Mouse (Mus musculus) MEL (cell line): ENCODE measurements around the gene Gm20708. TPM values are rescaled to one million over a fixed set of nuclear protein-coding genes. Genes with fewer than 3 reads are reported as not detected.

Experiments used
- DNase-seq: peaks from one replicate; pipeline ENCODE4 v3.0.0; 2011; ENCODE audit warnings: low read depth, low spot score
- H3K27ac ChIP-seq: 2 replicates; pipeline ENCODE4 v1.5.1; 2012; ENCODE audit warnings: low read depth, mild to moderate bottlenecking, control low read depth, low read length, moderate library complexity; ENCODE audit not compliant: control insufficient read depth
- H3K27me3 ChIP-seq, 2 experiments: fragments of 150-350 bp in 1 of 2; sonication (generic) in 1 of 2; 2 replicates each; pipeline ENCODE4 v1.6.1; 2012; ENCODE audit warnings: low read length in 2 of 2, mild to moderate bottlenecking in 2 of 2, improper control_type of control experiment in 1 of 2, moderate library complexity in 1 of 2; ENCODE audit not compliant: insufficient read depth in 2 of 2, control insufficient read depth in 1 of 2
- H3K36me3 ChIP-seq, 2 experiments: 2 replicates each; pipeline ENCODE4 v1.6.1; 2012 to 2014; ENCODE audit warnings: low read length in 2 of 2, improper control_type of control experiment in 1 of 2, inconsistent platforms in 1 of 2, mild to moderate bottlenecking in 1 of 2; ENCODE audit not compliant: insufficient read depth in 2 of 2, control insufficient read depth in 1 of 2
- H3K4me1 ChIP-seq, 2 experiments: fragments of 150-350 bp in 1 of 2; sonication (generic) in 1 of 2; 2 replicates each; pipeline ENCODE4 v1.6.1; 2012; ENCODE audit warnings: low read length in 2 of 2, improper control_type of control experiment in 1 of 2, mild to moderate bottlenecking in 1 of 2; ENCODE audit not compliant: insufficient read depth in 2 of 2, control insufficient read depth in 1 of 2
- H3K4me3 ChIP-seq, 2 experiments: fragments of 150-350 bp in 1 of 2; sonication (generic) in 1 of 2; 2 replicates each; pipeline ENCODE4 v1.5.1; 2012; ENCODE audit warnings: low read depth in 2 of 2, low read length in 2 of 2, mild to moderate bottlenecking in 2 of 2, moderate library complexity in 2 of 2, control low read depth in 1 of 2, improper control_type of control experiment in 1 of 2; ENCODE audit not compliant: control insufficient read depth in 1 of 2, insufficient read depth in 1 of 2
- H3K79me2 ChIP-seq: 2 replicates; pipeline ENCODE4 v1.6.1; 2012; ENCODE audit warnings: mild to moderate bottlenecking, low read length, moderate library complexity; ENCODE audit not compliant: control insufficient read depth, poor library complexity, insufficient read depth
- H3K9ac ChIP-seq: 2 replicates; pipeline ENCODE4 v1.6.1; 2012; ENCODE audit warnings: low read depth, mild to moderate bottlenecking, control low read depth, low read length, moderate library complexity; ENCODE audit not compliant: control insufficient read depth, poor library complexity, severe bottlenecking
- H3K9me3 ChIP-seq: fragments of 150-350 bp; sonication (generic); replicated peaks from 2 replicates; pipeline ENCODE4 v1.6.1; 2012; ENCODE audit warnings: mild to moderate bottlenecking, low read length, improper control_type of control experiment, moderate library complexity; ENCODE audit not compliant: insufficient read depth
- BHLHE40 ChIP-seq: IDR thresholded peaks from 2 replicates; pipeline ENCODE4 v1.6.1; 2012; ENCODE audit warnings: low read depth, mild to moderate bottlenecking, inconsistent platforms, low read length, improper control_type of control experiment, borderline replicate concordance
- CHD1 ChIP-seq: IDR thresholded peaks from 2 replicates; pipeline ENCODE4 v1.6.1; 2012; ENCODE audit warnings: low read depth, mild to moderate bottlenecking, inconsistent platforms, low read length, improper control_type of control experiment
- CTCF ChIP-seq, 3 experiments: IDR thresholded peaks in 2 of 3; conservative IDR thresholded peaks in 1 of 3; 2 replicates each; pipeline ENCODE4 v1.5.1; 2011 to 2012; ENCODE audit warnings: low read length in 3 of 3, low read depth in 2 of 3, mild to moderate bottlenecking in 2 of 3, improper control_type of control experiment in 1 of 3, inconsistent platforms in 1 of 3, mixed read lengths in 1 of 3, moderate library complexity in 1 of 3; ENCODE audit not compliant: control insufficient read depth in 1 of 3, insufficient read depth in 1 of 3, poor library complexity in 1 of 3, severe bottlenecking in 1 of 3
- E2F4 ChIP-seq: IDR thresholded peaks from 2 replicates; pipeline ENCODE4 v1.6.1; 2011; ENCODE audit warnings: low read depth, low read length, improper control_type of control experiment, borderline replicate concordance
- EP300 ChIP-seq, 2 experiments: IDR thresholded peaks; 2 replicates each; pipeline ENCODE4 v1.6.1; 2011; ENCODE audit warnings: improper control_type of control experiment in 2 of 2, low read length in 2 of 2, low read depth in 1 of 2, mild to moderate bottlenecking in 1 of 2
- ETS1 ChIP-seq: IDR thresholded peaks from 2 replicates; pipeline ENCODE4 v1.6.1; 2012; ENCODE audit warnings: low read depth, mild to moderate bottlenecking, inconsistent platforms, low read length, improper control_type of control experiment, moderate library complexity
- GATA1 ChIP-seq: IDR thresholded peaks from 2 replicates; pipeline ENCODE4 v1.6.1; 2011; ENCODE audit warnings: low read depth, low read length, improper control_type of control experiment
- HCFC1 ChIP-seq: IDR thresholded peaks from 2 replicates; pipeline ENCODE4 v1.6.1; 2012; ENCODE audit warnings: low read depth, mild to moderate bottlenecking, inconsistent platforms, low read length, improper control_type of control experiment, moderate library complexity
- JUND ChIP-seq: IDR thresholded peaks from 2 replicates; pipeline ENCODE4 v1.6.1; 2011; ENCODE audit warnings: low read depth, mild to moderate bottlenecking, improper control_type of control experiment, low read length
- MAX ChIP-seq: IDR thresholded peaks from 2 replicates; pipeline ENCODE4 v1.6.1; 2011; ENCODE audit warnings: low read length, improper control_type of control experiment
- MXI1 ChIP-seq: IDR thresholded peaks from 2 replicates; pipeline ENCODE4 v1.6.1; 2011; ENCODE audit warnings: mild to moderate bottlenecking, low read depth, low read length, improper control_type of control experiment
- NELFE ChIP-seq: IDR thresholded peaks from 2 replicates; pipeline ENCODE4 v1.6.1; 2011; ENCODE audit warnings: low read depth, low read length, improper control_type of control experiment
- NRF1 ChIP-seq: IDR thresholded peaks from 2 replicates; pipeline ENCODE4 v1.6.1; 2014; ENCODE audit warnings: low read depth, mild to moderate bottlenecking, inconsistent platforms, low read length, improper control_type of control experiment, moderate library complexity; ENCODE audit not compliant: poor library complexity, insufficient read depth, severe bottlenecking
- POLR2AphosphoS2 ChIP-seq: IDR thresholded peaks from 2 replicates; pipeline ENCODE4 v1.6.1; 2011; ENCODE audit warnings: low read length, improper control_type of control experiment
- RAD21 ChIP-seq: IDR thresholded peaks from 2 replicates; pipeline ENCODE4 v1.6.1; 2011; ENCODE audit warnings: mild to moderate bottlenecking, low read depth, low read length, improper control_type of control experiment
- TAL1 ChIP-seq: IDR thresholded peaks from 2 replicates; pipeline ENCODE4 v1.6.1; 2012; ENCODE audit warnings: mild to moderate bottlenecking, inconsistent platforms, low read length, moderate library complexity, mixed read lengths
- TCF12 ChIP-seq: IDR thresholded peaks from 2 replicates; pipeline ENCODE4 v1.6.1; 2014; ENCODE audit warnings: low read depth, mild to moderate bottlenecking, inconsistent platforms, low read length, improper control_type of control experiment, moderate library complexity
- USF2 ChIP-seq, 2 experiments: IDR thresholded peaks; 2 replicates each; pipeline ENCODE4 v1.6.1; 2011 to 2012; ENCODE audit warnings: improper control_type of control experiment in 2 of 2, low read length in 2 of 2, borderline replicate concordance in 1 of 2, inconsistent platforms in 1 of 2, low read depth in 1 of 2, mild to moderate bottlenecking in 1 of 2; ENCODE audit not compliant: insufficient read depth in 1 of 2
- ZC3H11A ChIP-seq: IDR thresholded peaks from 2 replicates; pipeline ENCODE4 v1.6.1; 2012; ENCODE audit warnings: low read depth, mild to moderate bottlenecking, inconsistent platforms, low read length, improper control_type of control experiment
- ZKSCAN1 ChIP-seq: IDR thresholded peaks from 2 replicates; pipeline ENCODE4 v1.6.1; 2012; ENCODE audit warnings: low read depth, mild to moderate bottlenecking, inconsistent platforms, low read length, improper control_type of control experiment, moderate library complexity
- polyA plus RNA-seq, 2 experiments: library from polyadenylated mRNA; stranded (reverse) in 1 of 2; unstranded in 1 of 2; fragments of >175 nt in 1 of 2; fragments of >200 nt in 1 of 2; gene quantifications; 2 replicates each; pipeline versions ENCODE4 v1.2.1 to v1.2.4; 2012; ENCODE audit warnings: low replicate concordance in 2 of 2, low read depth in 1 of 2; ENCODE audit not compliant: insufficient read length in 2 of 2, insufficient read depth in 1 of 2, missing spikeins in 1 of 2
- total RNA-seq: library from RNA; depleted of rRNA; stranded (reverse); fragments of 300-350 nt; gene quantifications from 2 replicates; pipeline ENCODE4 v1.2.3, GENCODE M21; 2012

Gene Gm20708
- total and polyA plus RNA-seq, 3 experiments, result 0.70 to 0.85 TPM; not detected in 1

DNA sequence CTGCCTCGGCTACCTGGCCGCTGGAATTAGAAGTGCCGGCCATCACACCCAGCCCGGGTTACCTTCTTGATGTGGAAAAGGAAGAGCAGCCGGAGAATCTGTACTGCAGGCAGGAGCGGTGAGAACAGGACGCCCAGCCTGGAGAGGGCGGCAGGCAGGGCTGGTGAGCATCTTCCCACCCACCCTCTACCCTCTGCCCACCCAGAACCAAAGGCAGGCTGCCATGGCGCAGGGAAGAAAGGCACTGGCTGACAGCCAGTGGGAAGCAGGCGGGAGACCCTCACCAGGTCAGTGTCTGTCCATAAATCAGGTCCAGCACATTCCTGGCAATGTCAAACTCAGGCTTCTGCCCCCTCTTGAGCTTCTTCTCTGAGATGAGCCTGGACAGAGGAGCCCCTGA lies 39.1 kb upstream of the Gm20708 start:
- Histone ChIP-seq H3K4me3 (no peak overlapping the region), H3K79me2 (no peaks in the 10 kb centered on the region), H3K9ac (no peak overlapping the region), H3K27me3 (no peaks in the 10 kb centered on the region), H3K27ac (no peak overlapping the region), H3K9me3 (no peaks in the 10 kb centered on the region), H3K36me3 (no peaks in the 10 kb centered on the region; a peak in 2 of 4 replicates), H3K4me1 (no peaks in the 10 kb centered on the region)
- no peak for DNase-seq
- TF ChIP-seq CTCF (IDR thresholded peaks at IDR 0.05 in 2 of 3, conservative IDR thresholded peaks at IDR 0.05 in 1 of 3; ENCODE audit: control insufficient read depth in 1 of 3, insufficient read depth in 1 of 3, low read depth in 2 of 3, low read length in 3 of 3, poor library complexity in 1 of 3, severe bottlenecking in 1 of 3) (no peak), POLR2AphosphoS2 (no peak), ZKSCAN1 (no peak), NRF1 (no peak), MXI1 (no peak), USF2 (IDR thresholded peaks at IDR 0.05; ENCODE audit: borderline replicate concordance in 1 of 2, insufficient read depth in 1 of 2, low read depth in 1 of 2, low read length in 2 of 2) (no peak), MAX (no peak), E2F4 (no peak), HCFC1 (no peak), ZC3H11A (no peak), NELFE (no peak), RAD21 (no peak)

DNA sequence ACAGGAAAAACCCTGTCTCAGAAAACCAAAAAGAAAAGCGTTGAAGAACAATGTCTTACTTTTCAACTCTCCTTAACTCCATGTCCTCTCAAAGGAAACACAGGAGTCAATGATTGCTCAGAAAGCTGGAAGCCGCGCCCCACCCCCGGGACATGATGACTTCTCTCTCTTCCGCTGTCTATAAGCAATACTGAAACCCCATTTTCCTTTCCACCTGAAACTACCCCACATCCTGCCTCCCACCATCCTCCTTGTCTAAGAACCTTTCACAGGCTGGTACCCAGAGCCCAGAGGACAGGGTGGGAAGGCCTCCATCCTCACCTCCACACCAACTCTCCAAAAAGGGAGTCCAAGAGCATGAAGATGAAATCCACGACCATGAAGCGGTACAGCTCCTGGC lies 37.1 kb upstream of the Gm20708 start:
- H3K79me2 ChIP-seq, result no peaks in the 10 kb centered on the region
- H3K4me3 ChIP-seq, result no peak overlapping the region
- no peak for DNase-seq
- no peaks in the 10 kb centered on the region for H3K27me3 ChIP-seq
- TF ChIP-seq TAL1, result no peak
- no peak for TF ChIP-seq EP300 (IDR thresholded peaks at IDR 0.05; ENCODE audit: low read depth in 1 of 2, low read length in 2 of 2)
- TF ChIP-seq ZC3H11A, result no peak
- no peak for TF ChIP-seq BHLHE40
- TF ChIP-seq TCF12, result no peak
- no peak for TF ChIP-seq JUND
- no peak for TF ChIP-seq ETS1
- TF ChIP-seq CHD1, result no peak
- TF ChIP-seq GATA1, result no peak
- no peaks in the 10 kb centered on the region; a peak in 2 of 4 replicates for H3K36me3 ChIP-seq
- no peak overlapping the region for H3K27ac ChIP-seq
- no peaks in the 10 kb centered on the region for H3K4me1 ChIP-seq
- no peaks in the 10 kb centered on the region for H3K9me3 ChIP-seq
- no peak overlapping the region for H3K9ac ChIP-seq
